Comparison of ENCODE assay signal across 11 mouse cellular contexts in genomic region chr7:6154164-6154563, GRCm38 (mm10). TPM values are rescaled to one million over a fixed set of nuclear protein-coding genes. Genes with fewer than 3 reads are reported as not detected.
A peak's percentile ranks its signal among the peaks of the same experiment; 100 is the strongest.
DNase-seq lines count a peak whose midpoint lies in the region; ATAC-seq lines count a peak whose summit lies in the region.
"Had no signal": no experiment of that assay in that cellular context is flagged by ENCODE, and none has a peak within 500 bp of the region (broad histone marks: within the 10 kb centered on the region; RNA-seq: fewer than 3 reads in every experiment).

No protein-coding gene starts in this region.

- 91% methylated on average over 5 of the region's 5 CpGs for WGBS in neural tube, embryonic 11.5 days
- 56% methylated on average over 5 of the region's 5 CpGs for WGBS in liver, embryonic 11.5 days

- no peak for ATAC-seq in neural tube, embryonic 11.5 days (ENCODE audit: insufficient read depth, low FRiP score, low TSS enrichment)
- no peak for ATAC-seq in liver, embryonic 11.5 days (replicated peaks; ENCODE audit: low FRiP score)

- no peaks in the 10 kb centered on the region for H3K36me3 ChIP-seq in neural tube, embryonic 11.5 days (ENCODE audit: control insufficient read depth, insufficient read depth, low read length)
- H3K36me3 ChIP-seq in liver, embryonic 11.5 days (ENCODE audit: control insufficient read depth, insufficient read depth, low read length) = no peaks in the 10 kb centered on the region; the same call in 1 of the 2 replicates

- H3K27ac ChIP-seq in neural tube, embryonic 11.5 days (ENCODE audit: low read depth, low read length) = no peak overlapping the region
- peak overlapping the region; percentile 92; the same call in 1 of the 2 replicates for H3K27ac ChIP-seq in liver, embryonic 11.5 days (ENCODE audit: low read depth, low read length)

- H3K27me3 ChIP-seq in neural tube, embryonic 11.5 days (ENCODE audit: control insufficient read depth, insufficient read depth, low read length) = no peaks in the 10 kb centered on the region
- H3K27me3 ChIP-seq in liver, embryonic 11.5 days (replicated peaks; ENCODE audit: control insufficient read depth, insufficient read depth, low read length) = no peaks in the 10 kb centered on the region

- peaks cover 8% of the 10 kb centered on the region; the same call in 1 of the 2 replicates for H3K4me1 ChIP-seq in neural tube, embryonic 11.5 days (ENCODE audit: control insufficient read depth, insufficient read depth, low read length)
- peaks cover 32% of the 10 kb centered on the region for H3K4me1 ChIP-seq in liver, embryonic 11.5 days (replicated peaks; ENCODE audit: control insufficient read depth, insufficient read depth, low read length)

- peak overlapping the region; percentile 89 for H3K4me2 ChIP-seq in neural tube, embryonic 11.5 days (ENCODE audit: low read depth)
- peak overlapping the region; percentile 90 for H3K4me2 ChIP-seq in liver, embryonic 11.5 days

- peak; percentile 36 to 50 for DNase-seq in adrenal gland, postnatal 36 days
- no peak for DNase-seq in adrenal gland, postnatal 25 days
- no peak for DNase-seq in neural tube, embryonic 11.5 days (ENCODE audit: low spot score)
- no peak for DNase-seq in neural tube, embryonic 10.5 days (ENCODE audit: extremely low spot score, low spot score)
- DNase-seq in liver, embryonic 11.5 days (ENCODE audit: low spot score) = no peak
- no peak for DNase-seq in thymus, postnatal 10 days (ENCODE audit: low spot score in 2 of 2)
- no peak for DNase-seq in spleen, postnatal 10 days (ENCODE audit: low spot score in 2 of 2)
- no peak for DNase-seq in cerebellum, adult 9-11 months

- no peak overlapping the region for H3K9ac ChIP-seq in neural tube, embryonic 11.5 days (ENCODE audit: low read length)
- H3K9ac ChIP-seq in liver, embryonic 11.5 days (ENCODE audit: low read depth, low read length) = peak overlapping the region; percentile 93

- no peak overlapping the region for H3K4me3 ChIP-seq in neural tube, embryonic 11.5 days (ENCODE audit: low read depth, low read length)
- peak overlapping the region; percentile 88 for H3K4me3 ChIP-seq in liver, embryonic 11.5 days (ENCODE audit: low read depth, low read length)

- no peaks in the 10 kb centered on the region for H3K9me3 ChIP-seq in neural tube, embryonic 11.5 days (ENCODE audit: control insufficient read depth, low read length)
- no peaks in the 10 kb centered on the region for H3K9me3 ChIP-seq in liver, embryonic 11.5 days (ENCODE audit: control insufficient read depth, low read length)

RNA-seq across cellular contexts. Expression of gene Zfp787, which starts 1.6 kb away (rescaled TPM):
- 10 to 100 TPM; 35.1 to 50.9 TPM for total RNA-seq in adrenal gland, postnatal 36 days (2021)
- total RNA-seq in adrenal gland, postnatal 25 days (2021) = 51.5 and 58.0 TPM in 2 replicates
- polyA plus RNA-seq in neural tube, embryonic 11.5 days (2014; fragmentation: Nextera tagmentation; extraction: Ambion mirVana) = 12.5 and 12.9 TPM in 2 replicates
- polyA plus RNA-seq in liver, embryonic 11.5 days (2014; fragmentation: Nextera tagmentation; extraction: Ambion mirVana) = 15.2 and 15.6 TPM in 2 replicates

RNA-seq across cellular contexts. Expression of gene Zfp444, which starts 17.9 kb away (rescaled TPM):
- 10 to 100 TPM; 26.4 to 35.9 TPM for total RNA-seq in adrenal gland, postnatal 36 days (2021)
- total RNA-seq in adrenal gland, postnatal 25 days (2021) = 21.6 and 31.8 TPM in 2 replicates
- 71.2 and 71.5 TPM in 2 replicates for polyA plus RNA-seq in neural tube, embryonic 11.5 days (2014; fragmentation: Nextera tagmentation; extraction: Ambion mirVana)
- polyA plus RNA-seq in liver, embryonic 11.5 days (2014; fragmentation: Nextera tagmentation; extraction: Ambion mirVana) = 44.6 and 46.8 TPM in 2 replicates

RNA-seq across cellular contexts. Expression of gene Galp, which starts 42.7 kb away (rescaled TPM):
- not detected for total RNA-seq in adrenal gland, postnatal 36 days (2021)
- not detected in 2 replicates for total RNA-seq in adrenal gland, postnatal 25 days (2021)
- not detected in 2 replicates for polyA plus RNA-seq in neural tube, embryonic 11.5 days (2014; fragmentation: Nextera tagmentation; extraction: Ambion mirVana)
- not detected in 2 replicates for polyA plus RNA-seq in liver, embryonic 11.5 days (2014; fragmentation: Nextera tagmentation; extraction: Ambion mirVana)
- total RNA-seq: common myeloid progenitor, adult 5-6 weeks; neutrophil, adult 5-6 weeks had no signal
- polyA plus RNA-seq: C2C12 had no signal

Comparison
In these comparisons a context has a peak if more than half of its experiments do, and no peak if none do; other contexts are left out.
1. DNase-seq: peak in adrenal gland, postnatal 36 days (2 of 2); none in adrenal gland, postnatal 25 days (single experiment), neural tube, embryonic 11.5 days (single experiment), neural tube, embryonic 10.5 days (single experiment), liver, embryonic 11.5 days (single experiment), thymus, postnatal 10 days (0 of 2), spleen, postnatal 10 days (0 of 2) and cerebellum, adult 9-11 months (single experiment).